38 mouse cellular contexts compared by ENCODE assay signal in genomic region chr4:108434781-108435180, GRCm38 (mm10). TPM values are rescaled to one million over a fixed set of nuclear protein-coding genes. Genes with fewer than 3 reads are reported as not detected.
"Had no signal": no experiment of that assay in that cellular context is flagged by ENCODE, and none has a peak within 500 bp of the region (broad histone marks: within the 10 kb centered on the region; RNA-seq: fewer than 3 reads in every experiment).

No protein-coding gene starts in this region.

- H3K27me3 ChIP-seq: heart, embryonic 13.5 days; heart, embryonic 15.5 days; hindbrain, embryonic 12.5 days; intestine, embryonic 15.5 days; kidney, embryonic 15.5 days; limb, embryonic 15.5 days had no signal

- H3K27ac ChIP-seq: heart, adult 2 months; heart, embryonic 13.5 days; heart, embryonic 15.5 days; hindbrain, embryonic 10.5 days; hindbrain, embryonic 14.5 days; intestine, embryonic 15.5 days; kidney, embryonic 15.5 days; kidney, postnatal 0 days; liver, embryonic 12.5 days; liver, embryonic 14.5 days had no signal

- H3K4me3 ChIP-seq: heart, adult 2 months; heart, embryonic 13.5 days; heart, embryonic 15.5 days; hindbrain, embryonic 10.5 days; hindbrain, embryonic 12.5 days; intestine, embryonic 15.5 days; kidney, embryonic 15.5 days; limb, embryonic 15.5 days; liver, embryonic 12.5 days had no signal

- DNase-seq: gastrocnemius, postnatal 14 days; gastrocnemius, postnatal 36 days; heart, adult 2 months; heart, postnatal 4 days; kidney, adult 2 months; kidney, adult 9 months; kidney, postnatal 14 days; kidney, postnatal 36 days; layer of hippocampus, adult 9-11 months; layer of hippocampus, postnatal 36 days; left cerebral cortex, postnatal 4 days had no signal

- ATAC-seq: hindbrain, embryonic 16.5 days; inflammation-experienced regulatory T-cells, adult 6 months; intestine, embryonic 15.5 days; intestine, postnatal 0 days; liver, embryonic 12.5 days had no signal

- H3K4me2 ChIP-seq: heart, embryonic 11.5 days; heart, embryonic 13.5 days; heart, embryonic 15.5 days; hindbrain, embryonic 12.5 days; hindbrain, embryonic 14.5 days; intestine, embryonic 15.5 days; kidney, embryonic 15.5 days; limb, embryonic 15.5 days; liver, embryonic 12.5 days had no signal

- H3K9me3 ChIP-seq: heart, embryonic 13.5 days; heart, embryonic 15.5 days; hindbrain, embryonic 10.5 days; hindbrain, embryonic 12.5 days; intestine, embryonic 15.5 days; kidney, embryonic 15.5 days; limb, embryonic 15.5 days; liver, embryonic 12.5 days had no signal

- H3K36me3 ChIP-seq: heart, embryonic 13.5 days; heart, embryonic 15.5 days; hindbrain, embryonic 10.5 days; hindbrain, embryonic 12.5 days; intestine, embryonic 15.5 days; kidney, embryonic 15.5 days; limb, embryonic 15.5 days; liver, embryonic 12.5 days had no signal

- H3K9ac ChIP-seq: heart, embryonic 13.5 days; heart, embryonic 15.5 days; hindbrain, embryonic 12.5 days; hindbrain, embryonic 14.5 days; intestine, embryonic 15.5 days; kidney, embryonic 15.5 days; limb, embryonic 15.5 days; liver, embryonic 12.5 days; liver, embryonic 14.5 days had no signal

RNA-seq across cellular contexts. Expression of gene Shisal2a, which starts 51.6 kb away (rescaled TPM):
- total RNA-seq: gastrocnemius, adult 18-20 months; gastrocnemius, adult 8-10 months; gastrocnemius, postnatal 14 days; gastrocnemius, postnatal 36 days; heart, adult 2 months; heart, postnatal 25 days; layer of hippocampus, adult 18-20 months; layer of hippocampus, adult 8-10 months; layer of hippocampus, postnatal 14 days; layer of hippocampus, postnatal 36 days; left cerebral cortex, adult 18-20 months; left cerebral cortex, adult 8-10 months; left cerebral cortex, postnatal 10 days; left cerebral cortex, postnatal 25 days; left cerebral cortex, postnatal 4 days; liver, adult 2 months had no signal
- polyA plus RNA-seq: heart, adult 2 months; inflammation-experienced regulatory T-cells, adult 6 months; large intestine, adult 2 months; liver, adult 2 months; liver, embryonic 12.5 days had no signal
